Comparison of ENCODE assay signal across 18 mouse cellular contexts in the genomic region with DNA sequence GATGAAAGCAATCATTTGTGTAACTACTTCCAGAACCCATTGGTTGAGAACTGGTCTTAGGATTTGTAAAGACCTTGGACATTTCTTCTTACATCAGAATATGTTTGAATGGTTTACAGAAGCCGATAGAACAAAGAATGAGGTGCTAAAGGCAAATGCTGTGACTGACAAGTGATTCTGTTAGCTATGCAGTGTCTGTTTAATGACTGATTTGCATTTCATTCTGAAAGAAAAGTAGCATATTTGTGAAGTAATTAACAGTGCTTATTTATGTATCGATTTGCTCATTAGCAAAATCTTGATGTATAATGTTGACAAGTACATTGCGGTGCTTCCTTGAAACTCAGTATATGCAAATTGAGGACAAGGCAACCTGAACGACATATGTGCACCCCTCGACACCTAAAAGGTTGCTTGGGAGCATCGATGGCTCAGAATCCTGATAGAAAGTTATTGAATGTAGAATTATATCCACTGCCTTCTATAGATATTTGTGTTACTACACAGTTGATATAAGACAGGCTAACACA.
"Had no signal": no experiment of that assay in that cellular context is flagged by ENCODE, and none has a peak within 500 bp of the region (broad histone marks: within the 10 kb centered on the region; RNA-seq: fewer than 3 reads in every experiment).

No protein-coding gene starts in this region.

- H3K36me3 ChIP-seq: lung, embryonic 15.5 days; midbrain, embryonic 13.5 days; midbrain, embryonic 15.5 days; neural tube, embryonic 12.5 days had no signal

- ATAC-seq: liver, postnatal 0 days; lung, postnatal 0 days; midbrain, embryonic 13.5 days; midbrain, embryonic 15.5 days had no signal

- H3K27ac ChIP-seq: lung, embryonic 15.5 days; macrophage; midbrain, embryonic 13.5 days; midbrain, embryonic 15.5 days; neural tube, embryonic 12.5 days had no signal

- H3K4me2 ChIP-seq: lung, embryonic 15.5 days; midbrain, embryonic 11.5 days; midbrain, embryonic 13.5 days; midbrain, embryonic 15.5 days; neural tube, embryonic 12.5 days had no signal

- H3K9me3 ChIP-seq: lung, embryonic 15.5 days; megakaryocyte, embryonic 14.5 days; midbrain, embryonic 13.5 days; midbrain, embryonic 15.5 days; neural tube, embryonic 12.5 days had no signal

- H3K4me1 ChIP-seq: lung, embryonic 15.5 days; megakaryocyte, embryonic 14.5 days; midbrain, embryonic 13.5 days; midbrain, embryonic 15.5 days; neural tube, embryonic 12.5 days had no signal

- H3K9ac ChIP-seq: liver, postnatal 0 days; lung, embryonic 15.5 days; midbrain, embryonic 13.5 days; midbrain, embryonic 15.5 days; neural tube, embryonic 12.5 days had no signal

- DNase-seq: liver, postnatal 0 days; lung, adult 2 months; lung, postnatal 14 days; lung, postnatal 36 days; right cerebral cortex, postnatal 25 days; right cerebral cortex, postnatal 4 days; spleen, adult 18-20 months; thymus, adult 18-20 months; thymus, postnatal 14 days; thymus, postnatal 36 days had no signal

- H3K4me3 ChIP-seq: lung, embryonic 15.5 days; megakaryocyte, embryonic 14.5 days; midbrain, embryonic 13.5 days; midbrain, embryonic 15.5 days; neural tube, embryonic 12.5 days had no signal

- H3K27me3 ChIP-seq: lung, embryonic 15.5 days; megakaryocyte, embryonic 14.5 days; midbrain, embryonic 13.5 days; midbrain, embryonic 15.5 days; neural tube, embryonic 12.5 days had no signal
